Mouse (Mus musculus): ENCODE results near the gene Plekha6.

Plekha6 gene

DNA sequence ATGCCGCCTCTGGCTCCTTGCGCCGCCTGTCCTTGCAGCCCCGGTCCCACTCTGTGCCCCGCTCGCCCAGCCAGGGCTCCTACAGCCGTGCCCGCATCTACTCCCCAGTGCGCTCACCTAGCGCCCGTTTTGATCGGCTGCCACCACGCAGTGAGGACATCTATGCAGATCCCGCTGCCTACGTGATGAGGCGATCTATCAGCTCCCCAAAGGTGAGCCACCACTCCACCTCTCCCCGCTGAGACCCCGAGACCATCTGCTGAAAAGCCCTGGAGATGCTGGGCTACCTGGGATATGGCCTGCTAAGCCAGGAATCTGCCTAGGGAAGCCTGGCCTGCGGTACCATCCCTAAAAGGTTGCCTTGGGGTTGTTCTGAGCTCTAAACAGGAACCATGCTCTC is 110.2 kb downstream of the Plekha6 start:
- DNase-seq (ENCODE audit: low spot score in 2 of 2): no peak

GRCm38 (mm10) chr1:133276983-133277382 is 113.0 kb downstream of the Plekha6 start:
- no peak for DNase-seq (ENCODE audit: low spot score in 2 of 2)

GRCm38 (mm10) chr1:133278539-133278938 is 114.5 kb downstream of the Plekha6 start:
- no peak for DNase-seq (ENCODE audit: low spot score in 2 of 2)

DNA sequence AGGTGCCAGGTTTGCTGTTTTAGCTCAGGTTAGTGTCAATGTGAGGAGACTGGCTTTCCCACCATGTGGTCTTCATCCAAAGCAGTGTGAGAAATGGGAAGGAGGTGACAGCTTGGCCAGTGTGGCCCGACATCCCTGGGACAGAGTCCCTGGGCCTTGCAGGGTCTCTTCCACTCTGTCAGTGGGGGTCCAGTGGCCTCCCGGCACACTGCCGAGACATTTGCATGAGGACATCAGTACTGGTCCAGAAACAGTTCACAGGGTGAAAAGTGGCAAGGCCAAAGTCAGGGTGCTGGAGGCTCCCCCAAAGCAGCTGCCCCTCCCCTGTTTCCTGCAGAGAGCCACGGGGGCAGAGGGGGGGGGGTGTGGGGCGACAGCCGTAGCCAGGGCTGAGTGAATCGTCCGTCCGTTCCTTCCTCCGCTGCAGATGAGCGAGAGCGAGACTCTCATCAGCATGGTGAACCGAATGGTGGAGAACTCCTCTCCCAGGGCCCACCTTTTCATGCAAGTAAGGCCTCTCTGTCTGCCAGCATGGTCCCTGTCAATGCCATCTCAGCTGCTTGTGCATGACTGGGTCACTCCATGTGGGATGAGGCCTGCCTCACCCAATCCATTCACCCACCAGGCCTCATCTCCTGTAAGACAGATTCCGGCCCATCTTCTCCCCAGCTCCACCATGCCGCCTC is 115.1 kb downstream of the Plekha6 start:
- DNase-seq (ENCODE audit: low spot score in 2 of 2): no peak

- peak in 1 of 2 experiments; percentile 60 for DNase-seq (ENCODE audit: low spot score in 2 of 2)
Measured at GRCm38 (mm10) chr1:133279632-133280093, 115.7 kb downstream of the Plekha6 start.

- no peak for DNase-seq (ENCODE audit: low spot score in 2 of 2)
Measured at GRCm38 (mm10) chr1:133280537-133280936, 116.5 kb downstream of the Plekha6 start.

- DNase-seq (ENCODE audit: low spot score in 2 of 2): no peak
Measured at GRCm38 (mm10) chr1:133285907-133286306, 121.9 kb downstream of the Plekha6 start.

DNA sequence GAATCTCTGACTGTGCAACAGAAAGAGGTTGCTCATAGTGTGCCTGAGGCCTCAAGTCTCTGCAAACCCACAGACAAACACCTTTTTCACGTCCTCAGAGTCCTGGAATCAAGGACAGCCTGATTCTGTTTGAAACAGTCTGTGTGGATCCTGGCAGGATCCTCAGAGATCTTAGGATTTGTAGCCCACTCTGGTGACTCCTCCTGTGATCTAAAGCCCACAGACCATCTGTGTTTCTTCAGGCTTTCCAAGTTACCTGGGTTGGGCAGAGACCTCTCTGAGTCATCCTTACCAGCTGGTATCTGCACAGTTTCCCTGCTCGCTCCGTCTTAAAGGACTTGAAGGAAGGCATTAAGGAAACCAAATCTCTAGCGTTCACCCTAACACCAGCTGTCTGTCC is 123.0 kb downstream of the Plekha6 start:
- peak in 1 of 2 experiments; percentile 75 for DNase-seq (ENCODE audit: low spot score in 2 of 2)

GRCm38 (mm10) chr1:133287880-133288279 is 123.9 kb downstream of the Plekha6 start:
- DNase-seq (ENCODE audit: low spot score in 2 of 2): no peak

DNA sequence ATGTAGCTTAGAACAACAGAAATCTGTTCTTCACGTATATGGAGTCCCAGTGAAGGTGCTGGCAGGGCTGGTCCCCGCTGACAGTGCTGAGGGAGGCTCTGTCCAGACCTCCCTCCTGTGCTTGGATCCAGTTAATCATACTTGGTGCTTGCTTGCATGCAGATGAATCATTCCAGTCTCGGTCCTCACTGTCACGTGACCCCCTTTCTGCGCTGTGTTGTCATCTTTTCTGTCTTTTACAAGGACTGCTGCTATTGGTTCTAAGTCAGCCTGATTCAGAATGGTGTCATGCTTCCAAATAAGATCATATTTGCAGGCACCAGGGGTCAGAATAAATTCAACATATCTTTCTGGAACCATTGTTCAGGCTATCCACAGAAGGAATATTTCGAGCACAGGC is 127.9 kb downstream of the Plekha6 start:
- DNase-seq (ENCODE audit: low spot score in 2 of 2): no peak

DNA sequence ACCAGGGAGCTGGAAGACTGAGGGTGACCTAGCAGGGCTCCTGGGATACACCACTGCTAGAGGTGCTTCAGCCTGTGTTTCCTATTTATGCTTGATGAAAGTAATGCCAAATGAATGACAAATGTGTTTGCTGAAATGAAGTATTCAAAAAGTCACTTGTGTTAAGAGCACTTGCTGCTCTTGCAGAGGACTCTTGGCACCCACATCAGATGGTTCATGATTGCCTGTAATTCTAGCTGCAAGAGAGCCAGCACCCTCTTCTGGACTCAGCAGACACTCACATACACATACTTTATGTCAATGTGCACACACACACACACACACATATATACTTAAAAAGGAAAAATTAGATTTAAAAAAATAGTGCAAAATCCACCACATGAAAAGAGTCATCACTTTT is 128.6 kb downstream of the Plekha6 start:
- DNase-seq (ENCODE audit: low spot score in 2 of 2): no peak

- no peak for DNase-seq (ENCODE audit: low spot score in 2 of 2)
Measured at GRCm38 (mm10) chr1:133296376-133296775, 132.4 kb downstream of the Plekha6 start.

DNA sequence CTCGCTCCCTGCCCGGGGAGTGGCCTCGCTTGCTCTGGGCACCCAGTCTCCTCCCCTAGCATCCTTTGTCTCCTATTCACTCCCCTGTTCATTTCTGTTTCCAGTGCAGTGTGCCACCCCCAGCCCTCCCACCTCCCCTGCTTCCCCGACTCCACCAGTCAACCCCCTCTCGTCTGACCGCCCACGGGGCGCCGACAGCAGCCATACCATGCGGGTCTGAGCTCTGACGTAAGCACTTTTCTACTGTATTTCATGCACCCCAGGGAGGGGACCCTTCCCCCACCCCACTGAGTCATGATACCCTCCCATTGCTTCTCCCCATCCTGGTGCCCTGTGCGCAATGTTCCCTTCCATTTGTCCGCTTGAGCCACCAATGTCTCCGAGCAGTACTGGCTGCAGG is 134.8 kb downstream of the Plekha6 start:
- DNase-seq (ENCODE audit: low spot score in 2 of 2): peak in 1 of 2 experiments; percentile 37

GRCm38 (mm10) chr1:133302540-133302939 is 138.5 kb downstream of the Plekha6 start:
- DNase-seq (ENCODE audit: low spot score in 2 of 2): no peak

- peak in 1 of 2 experiments; percentile 76 for DNase-seq (ENCODE audit: low spot score in 2 of 2)
Measured at GRCm38 (mm10) chr1:133306842-133307241, 142.8 kb downstream of the Plekha6 start.

- peak in 1 of 2 experiments; percentile 51 for DNase-seq (ENCODE audit: low spot score in 2 of 2)
Measured at GRCm38 (mm10) chr1:133307318-133307717, 143.3 kb downstream of the Plekha6 start.

DNA sequence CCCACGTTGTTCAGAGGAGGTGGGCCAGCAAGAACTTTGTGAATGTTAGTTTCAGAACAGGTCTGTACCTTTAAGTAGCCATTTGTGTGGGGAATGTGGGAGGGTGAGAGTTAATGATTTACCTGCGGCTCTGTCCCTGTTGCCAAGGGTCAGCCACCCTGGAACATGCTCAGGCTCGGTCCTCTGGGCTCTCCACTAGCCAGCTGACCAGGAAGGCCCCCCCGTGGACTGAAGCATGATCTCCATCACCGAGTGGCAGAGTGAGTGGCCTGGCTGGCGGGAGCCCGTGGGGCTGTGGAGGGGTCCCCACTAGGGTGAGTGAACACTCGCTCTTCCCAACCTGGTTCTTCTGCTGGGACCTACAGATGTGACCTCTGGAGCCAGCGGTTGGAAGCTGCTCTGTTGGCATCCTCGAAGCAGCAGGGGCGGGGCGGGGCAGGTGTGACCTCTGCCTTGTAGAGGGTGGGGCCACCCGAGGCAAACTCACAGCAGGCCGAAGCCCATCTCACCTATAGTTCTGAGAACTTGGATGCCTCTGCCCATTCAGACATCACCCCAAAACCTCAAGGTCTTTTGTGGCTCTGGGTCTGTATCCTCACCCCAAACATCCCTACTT is 145.8 kb downstream of the Plekha6 start, which contains the start of gene Golt1a:
Gene Golt1a (plus strand): TSS at position 149 of the 616 bp plus-strand sequence.
- no peak for DNase-seq (ENCODE audit: low spot score in 2 of 2)

DNA sequence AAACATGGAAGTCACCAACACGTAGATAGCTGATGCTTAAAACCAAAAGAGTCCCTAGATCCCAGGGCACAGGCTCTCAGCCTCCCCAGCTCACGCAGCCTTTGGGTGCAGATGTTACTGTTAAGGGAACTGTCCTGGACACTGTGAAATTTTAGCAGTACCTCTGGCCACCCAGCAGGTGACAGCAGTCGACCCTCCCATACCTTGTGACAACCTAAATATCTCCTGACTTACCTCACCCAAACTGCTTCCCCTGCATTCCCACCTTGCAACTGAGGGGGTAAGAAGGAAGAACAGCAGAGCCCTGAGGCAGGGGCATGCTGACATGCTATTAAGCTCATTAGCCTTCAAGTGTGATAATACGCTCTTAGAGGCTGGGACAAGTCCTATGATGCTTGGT is 147.2 kb downstream of the Plekha6 start:
- no peak for DNase-seq (ENCODE audit: low spot score in 2 of 2)

DNA sequence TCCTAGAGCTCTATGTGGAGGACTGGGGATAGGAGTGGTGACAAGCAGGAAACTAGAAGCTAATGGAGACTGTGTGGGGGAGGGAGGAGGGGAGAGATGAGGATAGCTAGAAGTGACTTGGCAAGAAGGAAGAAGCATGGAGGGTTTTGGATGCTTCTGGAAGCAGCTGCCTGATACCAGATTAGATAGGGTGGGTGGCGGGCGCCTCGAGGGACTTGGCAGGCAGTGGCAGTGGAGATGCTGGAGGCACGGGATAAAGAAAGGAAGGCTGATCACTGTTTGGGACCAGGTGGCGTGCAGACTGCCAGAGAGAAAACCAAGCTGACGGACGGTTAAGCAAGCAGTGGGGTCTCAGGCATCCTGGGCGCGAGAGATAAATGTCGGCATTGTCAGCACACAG is 147.9 kb downstream of the Plekha6 start:
- DNase-seq (ENCODE audit: low spot score in 2 of 2): peak; percentile 66 to 87

- peak in 1 of 2 experiments; percentile 50 for DNase-seq (ENCODE audit: low spot score in 2 of 2)
Measured at GRCm38 (mm10) chr1:133314364-133314763, 150.4 kb downstream of the Plekha6 start.

- no peak for DNase-seq (ENCODE audit: low spot score in 2 of 2)
Measured at GRCm38 (mm10) chr1:133315775-133316174, 151.8 kb downstream of the Plekha6 start.

DNA sequence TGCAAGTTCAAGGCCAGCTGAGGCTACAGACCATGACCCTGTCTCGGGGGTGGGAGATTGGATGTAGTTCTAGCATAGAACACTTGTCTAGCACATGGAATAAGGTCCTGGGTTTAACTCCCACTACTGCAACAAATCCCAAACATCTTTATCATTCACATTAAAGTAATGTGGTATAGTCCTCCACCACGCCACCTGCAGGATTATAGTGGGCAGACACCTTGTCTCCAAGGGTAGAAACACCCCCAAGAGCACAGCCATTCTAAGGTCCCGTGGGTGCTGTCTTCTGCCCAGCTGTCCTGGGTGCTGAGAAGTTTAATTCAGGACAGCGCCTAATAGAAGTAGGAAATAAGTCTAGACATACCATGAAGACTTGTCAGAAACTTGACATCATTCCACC is 152.6 kb downstream of the Plekha6 start:
- no peak for DNase-seq (ENCODE audit: low spot score in 2 of 2)

DNA sequence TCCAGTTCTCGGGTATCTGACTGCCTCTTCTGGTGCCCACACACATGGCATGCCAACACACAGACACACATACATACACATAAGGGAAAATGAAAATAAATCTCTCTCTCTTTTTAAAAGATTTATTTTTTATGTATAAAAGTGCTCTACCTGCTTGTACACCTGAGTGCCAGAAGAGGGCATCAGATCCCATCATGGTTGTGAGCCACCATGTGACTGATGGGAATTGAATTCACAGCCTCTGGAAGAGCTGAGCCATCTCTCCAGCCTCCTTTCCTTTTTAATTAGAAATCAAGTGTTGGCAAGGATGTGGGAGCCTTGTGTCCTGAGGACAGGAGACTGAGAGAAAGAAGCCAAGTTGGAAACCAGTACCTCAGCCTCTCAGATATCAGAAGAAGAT is 153.1 kb downstream of the Plekha6 start:
- DNase-seq (ENCODE audit: low spot score in 2 of 2): no peak
